Mouse (Mus musculus) liver, embryonic 13.5 days (tissue): ENCODE measurements around the gene Syngr1. TPM values are rescaled to one million over a fixed set of nuclear protein-coding genes. Genes with fewer than 3 reads are reported as not detected.

Source experiments
- ATAC-seq: fragments of 200-750 bp; cut with Nextera tagmentation; 2 replicates; pipeline ENCODE4 v1.8.0; 2017; ENCODE audit warnings: low read depth, mild to moderate bottlenecking, moderate number of reproducible peaks, moderate library complexity
- DNase-seq: peaks from one replicate; pipeline ENCODE4 v3.0.0; 2022
- H3K27ac ChIP-seq: fragments of 300-500 bp; sonication (generic); 2 replicates; pipeline ENCODE4 v1.5.1; 2015; ENCODE audit warnings: moderate library complexity, mild to moderate bottlenecking, inconsistent platforms
- H3K27me3 ChIP-seq: fragments of 300-500 bp; sonication (generic); 2 replicates; pipeline ENCODE4 v1.6.1; 2015; ENCODE audit warnings: mild to moderate bottlenecking, inconsistent platforms
- H3K36me3 ChIP-seq: fragments of 300-500 bp; sonication (generic); 2 replicates; pipeline ENCODE4 v1.6.1; 2015; ENCODE audit warnings: mild to moderate bottlenecking, inconsistent platforms
- H3K4me1 ChIP-seq: fragments of 300-500 bp; sonication (generic); replicated peaks from 2 replicates; pipeline ENCODE4 v1.6.1; 2015; ENCODE audit warnings: inconsistent platforms
- H3K4me2 ChIP-seq: fragments of 300-500 bp; sonication (generic); 2 replicates; pipeline ENCODE4 v1.6.1; 2015; ENCODE audit warnings: inconsistent platforms, mild to moderate bottlenecking, moderate library complexity
- H3K4me3 ChIP-seq: fragments of 300-500 bp; sonication (generic); replicated peaks from 2 replicates; pipeline ENCODE4 v1.5.1; 2015; ENCODE audit warnings: mild to moderate bottlenecking, inconsistent platforms
- H3K9ac ChIP-seq: fragments of 300-500 bp; sonication (generic); 2 replicates; pipeline ENCODE4 v1.6.1; 2015; ENCODE audit warnings: mild to moderate bottlenecking, inconsistent platforms
- H3K9me3 ChIP-seq: fragments of 300-500 bp; sonication (generic); replicated peaks from 2 replicates; pipeline ENCODE4 v1.6.1; 2016; ENCODE audit warnings: inconsistent platforms
- WGBS: fragments of 180-500 bp; shearing (Covaris S2); methylation state at CpG from one replicate; pipeline ENCODE4 v1.1.7; 2015; ENCODE audit not compliant: insufficient replicate concordance; 5-methylcytosine and 5-hydroxymethylcytosine counted together
- polyA plus RNA-seq: library from polyadenylated mRNA; unstranded; fragments of >200 nt; fragmentation: Nextera tagmentation; extraction: Ambion mirVana; gene quantifications from 2 replicates; pipeline ENCODE4 v1.2.1, GENCODE M21; 2015

Syngr1 gene
- polyA plus RNA-seq, 1 experiment from 2014 or later, result 20.5 TPM

GRCm38 (mm10) chr15:80101503-80101902, 10.4 kb downstream of the Syngr1 start:
- Histone ChIP-seq H3K27me3 (no peaks in the 10 kb centered on the region), H3K9ac (no peak overlapping the region)
- no peak for ATAC-seq

DNA sequence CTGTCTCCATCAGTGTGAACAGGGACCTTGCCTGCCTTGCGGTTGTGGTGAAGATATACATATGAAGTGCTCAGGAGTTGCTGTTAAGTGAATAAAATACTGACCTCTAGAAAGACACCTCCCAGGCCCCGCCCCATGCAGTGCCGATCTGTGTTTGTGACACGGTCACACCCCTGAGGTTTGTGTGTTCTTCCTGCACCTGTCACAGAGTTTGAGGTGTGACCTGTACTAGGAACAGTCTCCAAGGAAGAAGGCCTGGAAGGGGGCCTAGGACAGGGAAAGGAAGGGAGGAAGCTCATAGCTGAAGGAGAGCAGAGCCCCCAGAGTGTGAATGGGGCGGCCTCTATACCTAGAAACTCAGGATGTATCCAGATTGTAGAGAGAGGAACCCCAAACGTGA, 11.4 kb downstream of the Syngr1 start:
- DNase-seq, result no peak
- H3K27ac ChIP-seq, result no peak overlapping the region
- no peaks in the 10 kb centered on the region for H3K27me3 ChIP-seq
- H3K4me3 ChIP-seq, result no peak overlapping the region
- WGBS, result 63% methylated on average over 6 of the region's 6 CpGs
- no peaks in the 10 kb centered on the region for H3K36me3 ChIP-seq
- no peak overlapping the region for H3K4me2 ChIP-seq
- ATAC-seq, result no peak
- H3K9ac ChIP-seq, result no peak overlapping the region
- peaks cover 75% of the 10 kb centered on the region for H3K4me1 ChIP-seq
- no peaks in the 10 kb centered on the region for H3K9me3 ChIP-seq

More at GRCm38 (mm10) chr15:80101503-80101902, 10.4 kb downstream of the Syngr1 start:
- peaks cover 85% of the 10 kb centered on the region for H3K4me1 ChIP-seq
- no peak overlapping the region for H3K4me3 ChIP-seq
- DNase-seq, result no peak
- H3K36me3 ChIP-seq, result no peaks in the 10 kb centered on the region
- no peak overlapping the region for H3K4me2 ChIP-seq
- peak overlapping the region; percentile 35; the same call in 1 of the 2 replicates for H3K27ac ChIP-seq
- 79% methylated on average over 6 of the region's 6 CpGs for WGBS
- no peaks in the 10 kb centered on the region for H3K9me3 ChIP-seq

DNA sequence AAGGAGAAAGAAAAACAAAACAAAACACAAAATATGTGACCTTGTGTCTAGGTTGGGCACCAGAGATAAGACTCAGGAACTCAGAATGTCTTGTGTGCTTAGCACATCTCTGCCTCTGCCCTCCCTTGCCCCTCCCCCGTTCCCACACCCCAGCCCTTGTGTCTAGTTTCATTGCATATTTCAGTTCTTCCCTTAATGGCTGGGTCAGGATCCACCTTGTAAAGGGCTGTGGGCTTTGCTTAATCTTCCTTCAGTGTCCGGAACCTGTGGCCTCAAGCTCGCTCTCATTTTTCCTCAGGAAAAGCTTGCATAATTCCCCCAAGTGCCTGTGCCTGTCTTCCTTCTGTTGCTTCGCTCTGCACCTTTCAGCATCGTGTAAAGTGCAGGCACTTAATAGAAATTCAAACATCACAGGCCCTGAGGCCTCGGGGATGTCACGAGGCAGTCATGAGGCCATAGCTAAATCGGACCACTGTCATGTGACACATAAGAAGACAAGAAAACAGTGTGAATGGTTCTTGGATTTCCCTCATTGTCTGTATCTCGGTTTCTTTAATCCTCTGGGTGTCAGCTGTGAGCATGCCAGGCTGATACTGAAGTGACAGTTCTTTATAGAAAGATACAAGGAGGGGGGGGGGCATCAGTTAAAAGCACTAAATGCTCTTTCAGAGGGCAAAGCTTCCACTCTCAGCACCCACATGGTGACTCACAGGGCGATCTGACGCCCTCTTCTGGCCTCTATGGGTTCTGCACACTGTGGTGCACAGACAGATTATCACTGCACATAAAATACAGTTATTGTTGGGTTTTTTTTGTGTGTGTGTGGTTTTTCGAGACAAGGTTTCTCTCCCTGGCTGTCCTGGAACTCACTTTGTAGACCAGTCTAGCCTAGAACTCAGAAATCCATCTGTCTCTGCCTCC, 14.6 kb downstream of the Syngr1 start:
- peak overlapping the region; percentile 64 for H3K27ac ChIP-seq
- peak; percentile 64 for ATAC-seq
- H3K9ac ChIP-seq, result peak overlapping the region; percentile 23; the same call in 1 of the 2 replicates
- H3K9me3 ChIP-seq, result no peaks in the 10 kb centered on the region
- peaks cover 42% of the 10 kb centered on the region for H3K4me1 ChIP-seq
- DNase-seq, result no peak
- H3K36me3 ChIP-seq, result no peaks in the 10 kb centered on the region
- no peaks in the 10 kb centered on the region for H3K27me3 ChIP-seq
- H3K4me2 ChIP-seq, result no peak overlapping the region; the same call in 1 of the 2 replicates
- H3K4me3 ChIP-seq, result no peak overlapping the region
- WGBS, result 51% methylated on average over 12 of the region's 12 CpGs

- peaks cover 38% of the 10 kb centered on the region for H3K4me1 ChIP-seq
- DNase-seq (no peak), ATAC-seq (no peak)
- 0 out of 2 replicates have a peak, but pooled peaks cover 2% of the 10 kb centered on the region for H3K36me3 ChIP-seq
- H3K9ac ChIP-seq, result no peak overlapping the region
- no peaks in the 10 kb centered on the region for H3K27me3 ChIP-seq
- no peaks in the 10 kb centered on the region for H3K9me3 ChIP-seq
- H3K4me3 ChIP-seq, result no peak overlapping the region
- no peak overlapping the region for H3K4me2 ChIP-seq
- H3K27ac ChIP-seq, result no peak overlapping the region
- WGBS, result 86% methylated on average over 8 of the region's 8 CpGs
Observed at GRCm38 (mm10) chr15:80107143-80107542, 16.0 kb downstream of the Syngr1 start.

- WGBS, result 75% methylated on average over 3 of the region's 3 CpGs
Observed at GRCm38 (mm10) chr15:80107575-80107974, 16.4 kb downstream of the Syngr1 start.

DNA sequence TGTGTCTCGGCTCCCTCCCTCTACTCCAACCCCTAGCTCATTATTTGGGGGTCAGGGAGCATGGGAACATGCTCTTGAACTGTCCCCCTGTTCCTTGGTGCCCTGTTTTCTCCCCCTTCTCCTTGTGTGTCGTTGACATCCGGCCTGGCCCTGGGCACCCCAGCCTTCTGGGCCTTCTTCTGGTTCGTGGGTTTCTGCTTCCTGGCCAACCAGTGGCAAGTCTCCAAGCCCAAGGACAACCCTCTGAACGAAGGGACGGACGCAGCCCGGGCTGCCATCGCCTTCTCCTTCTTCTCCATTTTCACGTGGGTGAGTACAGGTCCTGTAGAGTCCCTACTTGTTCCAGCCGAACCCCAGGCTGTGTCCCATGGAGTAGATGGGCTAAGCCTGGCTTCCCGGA, 20.3 kb downstream of the Syngr1 start:
- Histone ChIP-seq H3K27ac (no peak overlapping the region), H3K9me3 (no peaks in the 10 kb centered on the region), H3K9ac (no peak overlapping the region), H3K4me3 (no peak overlapping the region), H3K27me3 (no peaks in the 10 kb centered on the region), H3K36me3 (peaks cover 6% of the 10 kb centered on the region; the same call in 1 of the 2 replicates), H3K4me1 (peaks cover 21% of the 10 kb centered on the region), H3K4me2 (no peak overlapping the region)
- DNase-seq (no peak), ATAC-seq (no peak)
- 65% methylated on average over 12 of the region's 12 CpGs for WGBS

More at GRCm38 (mm10) chr15:80107575-80107974, 16.4 kb downstream of the Syngr1 start:
- ATAC-seq, result no peak
- no peak overlapping the region for H3K4me2 ChIP-seq
- H3K9me3 ChIP-seq, result no peaks in the 10 kb centered on the region
- 0 out of 2 replicates have a peak, but pooled peaks cover 2% of the 10 kb centered on the region for H3K36me3 ChIP-seq
- no peak for DNase-seq
- H3K4me1 ChIP-seq, result peaks cover 33% of the 10 kb centered on the region
- H3K27me3 ChIP-seq, result no peaks in the 10 kb centered on the region
- H3K4me3 ChIP-seq, result no peak overlapping the region
- H3K9ac ChIP-seq, result no peak overlapping the region
- no peak overlapping the region for H3K27ac ChIP-seq

DNA sequence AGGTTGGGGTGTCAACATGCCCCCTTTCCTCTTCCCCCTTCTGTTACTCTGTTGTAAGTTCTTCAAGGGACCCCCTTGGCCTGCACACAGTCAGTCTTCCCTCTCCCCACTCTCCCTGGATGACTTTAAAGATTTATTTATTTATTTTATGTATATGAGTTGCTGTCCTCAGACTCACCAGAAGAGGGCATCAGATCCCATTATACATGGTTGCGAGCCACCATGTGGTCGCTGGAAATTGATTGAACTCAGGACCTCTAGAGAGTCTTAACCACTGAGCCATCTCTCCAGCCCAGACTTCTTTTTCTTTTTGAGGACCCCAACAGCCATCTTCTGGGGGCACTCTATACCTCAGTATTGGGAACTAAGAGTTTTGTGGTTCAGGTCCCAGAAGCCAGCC, 21.4 kb downstream of the Syngr1 start:
- Histone ChIP-seq H3K36me3 (peaks cover 6% of the 10 kb centered on the region; the same call in 1 of the 2 replicates), H3K9ac (no peak overlapping the region), H3K4me2 (no peak overlapping the region), H3K4me1 (peaks cover 32% of the 10 kb centered on the region), H3K4me3 (no peak overlapping the region), H3K9me3 (no peaks in the 10 kb centered on the region), H3K27me3 (no peaks in the 10 kb centered on the region), H3K27ac (no peak overlapping the region)
- 53% methylated on average over 2 of the region's 2 CpGs for WGBS
- ATAC-seq (no peak), DNase-seq (no peak)

GRCm38 (mm10) chr15:80114414-80114813, 23.3 kb downstream of the Syngr1 start:
- H3K27me3 ChIP-seq, result no peaks in the 10 kb centered on the region
- H3K9ac ChIP-seq, result 0 out of 2 replicates have a peak overlapping the region, but pooled peaks have one; percentile 8
- peaks cover 36% of the 10 kb centered on the region for H3K4me1 ChIP-seq
- peaks cover 6% of the 10 kb centered on the region; the same call in 1 of the 2 replicates for H3K36me3 ChIP-seq
- H3K4me2 ChIP-seq, result no peak overlapping the region
- 79% methylated on average over 7 of the region's 7 CpGs for WGBS
- ATAC-seq, result no peak
- no peak overlapping the region for H3K4me3 ChIP-seq
- no peak for DNase-seq
- peak overlapping the region; percentile 53 for H3K27ac ChIP-seq
- H3K9me3 ChIP-seq, result no peaks in the 10 kb centered on the region

DNA sequence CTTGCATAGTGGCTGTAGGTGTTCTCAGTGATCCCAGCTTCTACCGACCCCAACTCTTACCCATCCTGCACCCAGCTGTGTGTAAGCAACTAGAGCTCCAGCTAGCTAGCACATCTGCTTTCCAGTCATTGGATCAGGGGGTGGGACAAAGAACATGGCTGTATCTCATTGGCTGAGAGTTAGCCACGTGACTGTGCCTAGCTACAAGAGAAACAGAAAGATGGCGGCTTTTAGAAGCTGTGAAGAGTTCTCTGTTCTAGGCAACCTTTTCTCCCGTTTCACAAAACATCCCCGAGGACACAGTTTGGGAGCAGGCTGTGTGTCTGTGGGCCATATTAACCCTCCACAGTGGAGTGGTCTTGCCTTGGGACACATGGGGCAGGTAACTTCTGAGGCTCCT, 24.1 kb downstream of the Syngr1 start:
- H3K36me3 ChIP-seq, result peaks cover 6% of the 10 kb centered on the region; the same call in 1 of the 2 replicates
- peak overlapping the region; percentile 18; the same call in 1 of the 2 replicates for H3K4me3 ChIP-seq
- H3K4me1 ChIP-seq, result peaks cover 36% of the 10 kb centered on the region
- H3K4me2 ChIP-seq, result peak overlapping the region; percentile 48
- WGBS, result 56% methylated on average over 5 of the region's 5 CpGs
- no peaks in the 10 kb centered on the region for H3K27me3 ChIP-seq
- H3K9me3 ChIP-seq, result no peaks in the 10 kb centered on the region
- DNase-seq (peak; percentile 64), ATAC-seq (peak; percentile 27; the same call in 1 of the 2 replicates)
- no peak overlapping the region for H3K9ac ChIP-seq
- peak overlapping the region; percentile 14 for H3K27ac ChIP-seq

DNA sequence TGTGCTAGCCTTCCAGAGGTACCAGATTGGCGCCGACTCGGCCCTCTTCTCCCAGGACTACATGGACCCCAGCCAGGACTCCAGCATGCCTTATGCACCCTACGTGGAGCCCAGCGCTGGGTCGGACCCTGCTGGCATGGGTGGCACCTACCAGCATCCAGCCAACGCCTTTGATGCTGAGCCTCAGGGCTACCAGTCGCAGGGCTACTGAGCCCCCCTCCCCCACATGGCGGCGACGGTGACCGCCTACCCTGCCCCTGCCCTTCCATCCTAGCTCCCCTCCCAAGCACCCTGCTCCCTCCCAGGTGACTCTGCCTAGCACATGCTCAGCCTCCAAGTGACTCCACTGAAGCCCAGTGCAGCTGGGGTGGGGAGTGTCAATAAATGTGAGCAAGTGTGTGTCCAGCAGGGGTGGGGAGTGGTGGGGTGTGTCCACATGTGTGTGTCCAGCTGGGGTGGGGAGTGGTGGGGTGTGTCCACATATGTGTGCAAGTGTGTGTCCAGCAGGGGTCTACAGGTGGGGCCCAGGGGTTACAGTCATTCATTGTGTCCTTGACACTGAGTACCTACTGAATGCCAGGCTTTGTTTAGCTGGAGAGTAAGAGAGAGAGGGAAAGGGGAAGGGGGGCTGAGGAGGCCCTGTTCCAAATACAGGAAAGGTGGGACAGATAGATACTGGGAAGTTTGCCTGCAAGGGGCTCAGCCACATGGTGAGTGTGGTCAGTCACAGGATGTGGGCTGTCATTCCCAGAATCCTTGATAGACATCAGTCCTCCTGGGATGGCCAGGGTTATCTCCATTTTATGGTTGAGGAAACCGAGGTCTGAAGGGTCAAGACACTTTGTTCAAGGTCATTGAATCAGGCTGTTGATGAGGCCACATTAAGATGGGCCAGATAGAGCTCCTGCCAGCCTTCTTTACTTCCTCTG, 25.0 kb downstream of the Syngr1 start:
- WGBS, result 48% methylated on average over 13 of the region's 13 CpGs
- no peaks in the 10 kb centered on the region for H3K9me3 ChIP-seq
- ATAC-seq (peak; percentile 13), DNase-seq (no peak)
- H3K27ac ChIP-seq, result peak overlapping the region; percentile 60
- peak overlapping the region; percentile 4; the same call in 1 of the 2 replicates for H3K9ac ChIP-seq
- H3K27me3 ChIP-seq, result no peaks in the 10 kb centered on the region
- peaks cover 36% of the 10 kb centered on the region for H3K4me1 ChIP-seq
- H3K4me2 ChIP-seq, result peak overlapping the region; percentile 48
- peak overlapping the region; percentile 18; the same call in 1 of the 2 replicates for H3K4me3 ChIP-seq
- peaks cover 6% of the 10 kb centered on the region; the same call in 1 of the 2 replicates for H3K36me3 ChIP-seq
